Mouse (Mus musculus) layer of hippocampus, adult 9-10 months (tissue): ENCODE measurements around the gene Ptges.

Source experiments
- DNase-seq: peaks from one replicate; pipeline ENCODE4 v3.0.0; 2022; ENCODE audit warnings: low spot score

Gene Ptges

DNA sequence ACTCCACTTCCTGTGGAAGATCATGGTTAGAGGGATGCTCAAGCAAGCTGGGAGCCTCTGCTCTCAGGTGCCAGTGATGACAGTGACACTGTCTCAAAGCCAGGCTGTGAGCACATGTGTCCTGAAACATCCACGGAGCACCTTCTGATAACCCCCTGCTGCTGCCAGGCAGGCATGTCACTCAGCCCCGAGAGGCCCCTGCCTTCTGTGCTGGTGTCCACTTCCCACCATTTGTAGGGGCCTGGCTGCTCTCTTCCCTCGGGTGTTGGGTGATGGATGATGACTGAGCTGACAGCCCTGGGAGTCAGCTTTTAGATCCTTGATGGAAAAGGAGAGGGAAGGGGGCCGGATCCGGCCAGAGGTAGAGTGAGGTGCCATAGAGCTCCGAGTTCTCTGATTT is 82.9 kb downstream of the Ptges start:
- no peak for DNase-seq

DNA sequence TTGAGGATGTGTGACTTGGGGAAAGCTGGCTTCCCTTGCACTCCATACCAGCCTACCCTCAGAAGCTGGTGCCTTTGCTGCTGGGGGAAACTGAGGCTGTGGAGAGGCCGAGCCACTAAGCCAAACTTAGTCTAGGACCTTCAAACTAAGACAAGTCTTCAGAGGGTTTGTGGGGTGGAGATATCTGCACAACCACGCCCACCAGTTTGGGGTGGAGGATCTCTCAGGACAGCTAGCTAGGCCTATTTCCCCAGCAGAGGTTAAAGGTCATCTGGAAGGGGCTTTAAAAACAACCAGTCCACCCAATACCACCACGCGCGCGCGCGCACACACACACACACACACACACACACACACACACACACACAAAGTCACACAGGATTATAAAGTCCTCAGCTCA is 83.4 kb downstream of the Ptges start:
- no peak for DNase-seq

DNA sequence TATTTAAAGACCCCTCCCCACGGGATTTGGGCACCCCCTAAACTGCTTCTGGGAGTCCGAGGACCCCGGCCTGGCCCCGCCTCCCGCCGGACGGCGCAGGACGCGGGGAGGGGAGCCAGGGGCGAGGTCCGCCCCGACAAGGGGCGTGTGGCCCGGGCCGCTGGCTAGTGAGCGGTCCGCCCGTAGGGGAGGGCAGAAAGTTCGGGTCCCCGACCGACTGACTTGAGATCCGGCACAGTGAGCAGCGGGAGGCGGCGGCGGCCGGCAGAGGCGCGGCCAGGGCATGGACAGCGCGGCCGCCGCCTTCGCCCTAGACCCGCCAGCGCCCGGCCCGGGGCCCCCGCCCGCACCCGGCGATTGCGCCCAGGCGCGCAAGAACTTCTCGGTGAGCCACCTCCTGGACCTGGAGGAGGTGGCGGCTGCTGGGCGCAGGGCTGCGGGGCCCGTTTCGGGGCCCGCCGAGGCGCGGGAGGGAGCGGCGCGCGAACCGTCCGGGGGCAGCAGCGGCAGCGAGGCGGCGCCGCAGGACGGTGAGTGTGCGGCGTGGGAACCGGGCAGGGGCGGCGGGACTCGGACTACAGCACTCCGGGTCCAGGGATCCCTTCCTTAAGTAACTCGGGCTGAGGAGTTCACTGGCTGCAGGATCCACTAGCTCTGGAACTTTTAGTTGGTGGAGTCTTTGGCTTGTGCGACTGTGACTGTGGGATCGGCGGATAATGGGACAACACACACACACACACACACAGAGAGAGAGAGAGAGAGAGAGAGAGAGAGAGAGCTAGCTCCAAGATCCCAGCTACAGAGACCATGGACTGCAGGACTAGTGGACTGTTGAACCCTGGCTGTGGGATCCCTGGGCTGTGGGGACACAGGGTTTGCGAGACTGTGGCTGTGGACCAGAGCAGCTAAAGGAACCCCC is 84.3 kb downstream of the Ptges start:
- no peak for DNase-seq

DNA sequence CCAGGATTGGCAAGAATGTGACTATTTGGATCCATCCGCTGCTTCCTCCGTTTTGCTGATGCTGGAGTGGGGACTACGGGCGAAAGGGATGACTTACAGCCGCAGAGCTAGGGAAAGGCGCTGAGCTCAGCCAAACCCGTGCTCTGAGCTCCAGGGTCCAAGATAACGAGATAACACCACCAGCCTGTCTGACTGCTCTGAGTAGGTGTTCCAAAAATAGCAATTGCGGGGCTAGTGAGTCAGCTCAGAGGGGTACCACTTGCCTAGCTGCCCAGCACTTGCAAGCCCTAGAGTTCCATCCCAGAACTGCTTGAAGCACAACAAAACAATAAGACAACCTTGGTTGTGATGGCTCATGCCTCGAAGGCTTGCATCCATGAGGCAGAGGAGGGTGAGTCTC is 87.0 kb downstream of the Ptges start:
- no peak for DNase-seq
